Mouse (Mus musculus) megakaryocyte progenitor cell, adult 5-6 weeks (primary cell): Measurements from ENCODE around the gene Adam12. TPM values are rescaled to one million over a fixed set of nuclear protein-coding genes. Genes with fewer than 3 reads are reported as not detected.

ENCODE experiments used
- ATAC-seq: replicated peaks from 2 replicates; pipeline ENCODE4 v1.8.0; 2016; ENCODE audit warnings: mild to moderate bottlenecking, moderate TSS enrichment, inconsistent platforms; ENCODE audit not compliant: poor library complexity
- total RNA-seq, 2 experiments: library from RNA; stranded (forward) in 1 of 2; stranded (reverse) in 1 of 2; fragments of 157-497, 149-512 nt in 1 of 2; fragments of 200-1000 nt in 1 of 2; gene quantifications; 2 replicates each; pipeline versions ENCODE4 v1.2.3 to v1.2.4; 2015 to 2017

The Adam12 gene
- total RNA-seq, 2 experiments from 2014 or later: 0.02 to 0.12 TPM

DNA sequence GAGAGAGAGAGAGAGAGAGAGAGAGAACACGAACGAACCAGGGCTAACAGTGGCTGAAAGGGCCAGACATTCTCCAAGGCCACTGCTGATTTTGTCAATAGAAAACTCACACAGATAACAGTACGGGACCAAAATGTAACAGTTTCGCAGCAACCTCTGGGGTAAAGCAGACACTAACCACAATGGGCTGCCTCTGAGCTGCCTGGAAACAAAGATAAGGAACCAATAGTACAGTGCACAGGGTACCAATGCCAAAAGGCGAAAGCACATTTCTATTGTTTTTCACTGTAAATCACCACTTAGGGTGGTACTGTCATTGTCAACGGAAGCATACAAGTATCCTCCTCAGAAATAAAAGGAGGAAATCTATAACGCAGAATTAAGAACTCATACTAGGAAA, 72.3 kb downstream of the Adam12 start:
- peak; percentile 91 for ATAC-seq

DNA sequence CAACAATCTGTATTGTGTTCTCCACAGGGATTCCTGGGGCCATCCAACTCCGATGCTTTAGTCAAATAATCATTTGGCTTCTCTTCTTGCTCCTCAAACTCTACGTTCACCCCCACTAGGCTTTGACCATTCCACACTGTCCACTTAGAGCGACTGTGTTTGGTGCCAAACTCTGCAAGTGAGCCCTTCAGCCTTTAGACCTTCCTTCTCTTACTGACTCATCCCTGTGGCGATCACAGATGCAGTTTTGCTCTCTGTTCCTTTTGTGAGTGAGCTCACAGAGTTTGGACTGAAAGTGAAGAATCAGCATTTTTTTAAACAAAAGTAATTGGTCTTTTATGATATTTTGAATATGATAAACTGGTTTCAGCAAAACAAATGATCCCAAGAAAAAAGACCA, 80.6 kb downstream of the Adam12 start:
- ATAC-seq: no peak

DNA sequence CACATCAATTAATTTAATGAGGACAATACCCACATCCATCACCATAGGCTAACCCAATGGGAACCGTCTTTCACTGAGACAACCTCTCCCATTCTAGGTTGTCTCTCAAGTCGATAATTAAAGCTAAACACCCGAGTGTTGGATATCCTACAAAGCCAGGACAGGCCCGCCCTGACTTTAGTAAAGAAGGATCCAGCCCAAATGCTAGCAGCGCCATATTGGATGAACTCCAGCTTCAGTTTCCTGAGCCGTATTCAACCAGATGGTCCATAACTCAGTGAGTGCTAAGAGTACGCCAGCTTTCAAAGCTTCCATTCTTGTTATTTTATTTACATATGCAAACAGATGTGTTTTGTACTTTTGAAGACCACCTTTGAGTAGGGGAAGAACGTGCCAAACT, 81.6 kb downstream of the Adam12 start:
- no peak for ATAC-seq

DNA sequence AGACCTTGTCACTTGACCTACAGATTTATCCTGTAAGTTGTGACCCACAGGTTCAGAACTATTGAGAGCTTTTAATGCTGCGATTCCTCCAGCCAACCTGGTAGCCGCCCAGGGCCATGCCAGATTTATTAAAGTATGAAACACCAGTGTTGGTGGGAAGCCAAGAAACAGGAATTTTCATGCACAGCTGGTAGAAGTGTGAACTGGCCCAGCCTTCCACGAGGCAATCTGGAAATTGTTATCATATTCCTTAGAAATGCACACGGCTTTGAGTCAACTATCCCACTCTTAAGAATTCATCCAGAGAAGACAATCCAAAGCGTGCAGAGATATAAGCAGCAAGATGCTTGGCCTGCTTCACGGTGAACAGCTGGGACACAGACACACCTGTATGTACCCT, 82.6 kb downstream of the Adam12 start:
- no peak for ATAC-seq

DNA sequence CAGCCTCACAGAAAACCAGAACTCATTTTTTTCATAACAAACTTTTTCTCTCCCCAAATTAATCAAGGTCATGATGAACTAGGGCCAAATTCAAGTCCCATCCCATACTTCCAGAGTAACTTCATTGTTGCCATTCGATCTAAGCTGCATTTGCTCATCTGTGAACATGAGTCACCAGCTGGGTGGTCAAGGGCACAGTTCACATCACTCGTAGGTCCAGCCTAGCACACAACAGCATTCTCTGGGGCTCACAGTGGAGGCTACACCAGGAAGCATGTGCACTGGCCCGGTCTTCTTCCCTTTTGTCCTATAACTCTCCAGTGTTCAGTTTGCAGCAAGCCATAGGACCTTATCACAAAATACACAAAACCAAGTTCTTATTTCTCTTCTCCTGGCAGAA, 84.4 kb downstream of the Adam12 start:
- ATAC-seq: no peak

DNA sequence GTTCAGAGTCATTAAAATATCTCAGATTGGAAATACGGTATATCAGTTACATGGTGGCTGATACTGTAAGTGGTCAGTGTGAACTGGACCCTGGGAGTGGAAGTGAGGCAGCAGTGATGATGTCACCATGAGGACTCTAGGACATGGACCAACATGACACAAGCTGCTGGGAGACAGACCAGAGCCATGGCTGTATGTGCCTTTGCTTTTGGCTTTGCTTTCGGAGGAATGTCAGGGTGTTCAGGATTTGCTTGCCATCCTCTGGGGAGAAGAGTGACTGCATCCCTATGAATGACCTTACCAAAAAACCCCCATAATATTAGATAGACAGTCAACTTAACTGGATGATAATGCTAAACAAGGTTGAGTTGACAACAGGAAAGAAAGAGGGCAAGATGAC, 85.1 kb downstream of the Adam12 start:
- no peak for ATAC-seq

DNA sequence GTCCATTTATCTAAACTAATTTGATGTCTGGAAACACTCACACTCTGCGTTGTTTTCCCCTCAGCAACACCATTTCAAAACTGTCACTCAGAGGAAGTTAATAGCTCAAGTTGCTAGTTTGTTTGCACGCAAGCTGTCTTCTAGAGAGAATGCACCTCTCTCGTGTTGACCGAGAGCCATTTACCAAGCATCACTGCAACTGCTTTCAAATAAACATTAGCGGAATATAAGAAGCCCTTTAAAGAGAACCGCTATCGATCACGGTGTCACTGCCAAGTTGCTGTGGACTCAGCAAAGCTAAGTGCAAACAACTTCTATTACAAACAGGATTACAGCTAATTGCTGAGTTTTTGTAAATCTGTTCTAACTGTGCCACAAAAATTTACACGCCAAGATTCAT, 87.8 kb downstream of the Adam12 start:
- no peak for ATAC-seq

DNA sequence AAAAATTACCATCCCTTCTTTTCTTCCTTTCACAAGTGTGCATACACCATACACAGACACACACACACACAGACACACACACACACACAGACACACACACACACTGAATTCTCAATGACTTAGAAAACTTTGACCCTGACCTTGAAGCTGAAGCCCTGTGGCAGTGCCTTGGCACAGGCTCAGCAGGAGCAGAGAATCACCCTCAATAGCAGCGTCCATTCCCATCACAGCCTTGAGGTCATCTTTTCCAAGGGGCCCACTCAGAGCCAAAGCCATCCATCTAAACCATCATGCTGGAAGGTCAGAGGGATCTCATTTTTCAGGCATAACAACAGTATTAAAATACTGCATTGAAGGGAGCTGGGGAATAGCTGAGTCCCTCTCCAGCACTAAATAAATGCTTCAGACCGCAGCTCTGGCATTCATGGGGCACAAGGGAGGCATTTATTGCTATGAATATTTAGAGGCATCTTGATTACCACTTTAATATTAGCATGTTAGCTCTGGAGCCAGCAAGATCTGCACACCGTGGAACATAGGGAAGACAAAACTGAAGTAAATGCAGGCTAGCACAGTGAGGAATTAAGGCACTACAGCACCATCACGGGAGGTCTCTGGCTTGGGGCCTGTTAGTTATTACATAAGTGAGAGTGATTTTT, 92.5 kb downstream of the Adam12 start:
- no peak for ATAC-seq

DNA sequence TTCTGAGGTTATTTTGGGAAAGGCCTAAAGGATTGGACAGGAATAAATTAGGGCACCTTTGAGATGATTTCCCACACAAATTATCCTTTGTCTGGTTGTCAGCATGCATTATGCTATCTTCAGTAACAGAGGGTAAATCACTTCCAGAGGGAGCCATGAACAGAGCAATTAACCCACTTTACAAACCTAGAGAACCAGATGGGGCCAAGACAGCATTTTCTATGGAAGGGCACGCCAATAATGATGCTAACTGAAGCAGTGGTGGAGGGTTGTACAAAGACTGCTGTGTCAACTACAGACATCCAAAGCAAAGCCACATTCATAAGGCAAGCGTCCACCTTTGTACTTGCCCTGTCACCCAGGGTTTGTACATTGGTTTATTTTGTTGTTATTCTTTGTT, 99.6 kb downstream of the Adam12 start:
- ATAC-seq: no peak

DNA sequence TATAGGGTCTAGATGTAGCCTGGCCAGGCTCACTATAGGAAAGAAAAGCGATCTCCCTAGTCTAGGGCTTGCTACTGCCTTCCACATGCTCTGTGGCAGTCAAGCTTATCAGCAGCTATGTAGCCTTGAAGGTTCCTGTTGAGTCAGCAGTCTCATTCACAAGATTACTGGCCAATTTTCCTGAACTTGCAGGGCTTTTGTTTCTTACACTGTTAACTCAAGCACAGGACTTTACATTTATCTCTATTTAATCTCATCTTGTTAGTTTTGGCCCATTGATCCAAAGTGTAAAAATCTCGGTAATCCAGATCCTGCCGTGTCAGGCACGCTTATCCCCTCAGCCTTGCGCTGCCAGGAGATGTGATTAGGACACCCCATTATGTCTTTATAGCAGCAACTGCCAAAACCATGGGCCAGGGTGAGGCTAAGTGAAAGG, 103.8 kb downstream of the Adam12 start:
- ATAC-seq: no peak

DNA sequence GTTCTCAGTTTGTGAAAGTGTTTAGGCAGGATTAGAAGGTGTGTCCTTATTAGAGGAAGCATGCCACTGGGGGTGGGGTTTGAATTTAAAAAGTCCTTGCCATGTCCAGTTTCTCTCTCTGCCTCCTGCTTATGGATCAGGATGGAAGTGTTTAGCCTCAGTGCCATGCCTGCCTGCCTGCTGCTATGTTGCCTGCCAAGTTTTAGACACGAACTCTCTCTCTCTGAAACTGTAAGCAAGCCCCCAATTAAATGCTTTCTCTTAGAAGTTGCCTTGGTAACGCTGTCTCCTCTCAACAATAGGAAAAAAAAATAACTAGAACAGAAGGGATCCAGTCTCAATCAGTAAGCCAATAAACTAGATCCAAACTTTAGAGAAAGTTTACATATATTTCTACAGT, 110.5 kb downstream of the Adam12 start:
- no peak for ATAC-seq

DNA sequence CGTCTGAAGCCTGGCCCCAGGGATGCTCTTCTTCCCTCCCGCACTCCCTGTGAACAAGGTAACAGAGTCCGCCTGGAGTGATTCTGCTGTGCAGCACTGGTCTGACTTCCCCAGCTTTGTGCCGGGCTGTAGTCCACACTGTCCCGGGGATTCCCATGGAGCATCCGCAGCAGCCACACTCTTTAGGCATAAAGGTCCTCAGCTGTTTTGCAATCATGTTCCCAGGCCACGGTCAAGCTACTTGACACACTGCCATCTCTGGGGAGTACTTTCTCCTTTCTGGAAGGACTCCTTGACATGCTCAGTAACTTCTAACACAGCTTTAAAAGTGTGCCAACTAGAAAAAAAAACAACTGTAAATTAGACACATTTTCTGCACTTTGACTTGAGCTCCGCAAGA, 116.5 kb downstream of the Adam12 start:
- ATAC-seq: no peak

DNA sequence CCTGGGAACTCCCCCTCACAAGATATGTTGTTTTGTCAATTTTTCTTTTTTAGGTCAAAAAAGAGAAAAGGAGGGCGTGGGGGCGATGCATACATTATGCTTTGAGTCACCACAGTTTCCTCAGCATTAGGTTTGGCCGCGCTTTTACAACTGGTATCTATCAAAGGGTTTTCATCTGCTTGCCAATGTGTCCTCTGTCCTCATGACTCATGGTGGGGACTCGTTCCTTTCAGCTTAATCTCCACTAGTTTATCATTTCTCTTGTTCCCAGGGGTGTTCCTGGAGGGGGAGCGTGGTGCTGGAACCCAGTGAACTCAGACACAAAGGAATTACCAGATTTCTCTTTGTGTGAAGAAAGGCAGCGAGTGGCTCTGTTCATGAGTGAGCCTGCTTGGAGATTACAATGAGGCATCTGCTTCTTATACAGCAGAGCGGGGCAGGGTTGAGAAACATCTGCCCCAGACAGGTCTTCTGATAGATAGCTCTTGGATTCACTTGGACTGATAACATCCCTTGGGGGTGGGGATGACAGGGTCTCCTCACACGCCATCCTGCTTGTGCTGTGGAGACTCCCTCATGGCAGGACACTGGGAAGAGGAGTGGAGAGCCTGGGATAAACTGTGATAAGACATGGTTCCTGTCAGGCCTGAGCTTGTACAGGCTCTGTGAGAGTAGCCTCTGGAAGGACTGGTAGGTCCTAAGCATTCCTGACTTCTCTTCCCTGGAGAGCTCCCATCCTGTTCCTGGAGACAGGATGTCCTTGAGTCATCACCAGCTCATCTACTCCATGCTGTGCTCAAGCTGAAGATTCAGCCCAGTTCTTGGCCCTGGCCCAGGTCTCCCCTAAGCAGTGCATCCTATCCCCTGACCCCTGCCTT, 117.4 kb downstream of the Adam12 start:
- ATAC-seq: no peak

DNA sequence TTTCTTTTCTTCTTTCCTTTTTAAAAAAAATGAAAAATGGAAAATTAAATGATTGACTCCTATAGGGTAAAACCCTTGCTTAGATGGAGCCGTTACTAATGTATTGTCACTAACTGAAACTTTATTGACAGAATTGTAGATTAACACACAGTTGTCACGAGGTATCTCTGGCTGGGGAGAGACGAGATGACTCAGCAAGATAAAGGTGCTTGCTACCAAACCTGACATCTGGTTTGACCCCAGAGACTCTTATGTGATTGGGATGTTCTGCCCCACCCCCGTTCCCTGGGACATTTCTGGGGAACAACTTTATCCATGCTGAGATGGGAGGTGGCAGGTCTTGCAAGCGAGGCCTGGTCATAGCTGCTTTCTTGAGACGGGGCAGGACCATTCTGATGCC, 118.1 kb downstream of the Adam12 start:
- no peak for ATAC-seq

DNA sequence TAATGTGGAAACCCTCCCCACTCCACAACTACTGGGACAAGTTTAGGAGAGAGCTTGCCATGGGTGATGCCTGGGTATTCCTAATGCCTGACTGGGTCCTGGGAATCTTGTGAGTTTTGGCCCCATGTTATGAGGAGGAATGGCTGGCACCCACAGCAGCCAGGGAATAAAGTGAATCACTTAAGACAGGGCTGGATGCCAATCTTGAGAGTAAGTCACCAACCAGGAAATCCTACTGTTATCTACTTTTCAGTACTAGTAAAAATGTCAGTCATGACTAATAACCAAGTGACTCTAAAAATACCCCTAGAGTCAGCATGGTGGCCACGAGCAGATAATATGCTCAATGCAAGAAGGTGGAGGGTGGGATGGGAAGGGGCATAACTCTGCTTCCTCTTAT, 121.8 kb downstream of the Adam12 start:
- ATAC-seq: no peak

DNA sequence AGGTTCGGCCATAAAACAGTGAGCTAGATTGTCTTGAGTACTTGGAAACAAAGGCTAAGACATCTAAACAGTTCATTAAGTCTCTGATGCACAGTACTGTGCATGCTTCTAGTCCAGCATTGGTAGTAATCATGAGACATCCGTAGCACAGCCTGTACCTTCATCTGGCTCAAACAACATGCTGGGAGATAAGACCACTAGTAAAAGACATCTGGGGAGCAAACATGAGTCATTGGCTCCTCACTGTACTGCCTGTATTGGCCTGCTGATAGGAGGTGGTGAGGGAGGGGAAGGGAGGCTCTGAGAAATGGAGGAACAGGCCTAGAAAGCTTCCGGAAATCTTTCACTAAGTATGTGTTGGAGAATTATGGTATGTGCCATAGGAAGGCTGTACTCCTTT, 124.1 kb downstream of the Adam12 start:
- ATAC-seq: no peak

DNA sequence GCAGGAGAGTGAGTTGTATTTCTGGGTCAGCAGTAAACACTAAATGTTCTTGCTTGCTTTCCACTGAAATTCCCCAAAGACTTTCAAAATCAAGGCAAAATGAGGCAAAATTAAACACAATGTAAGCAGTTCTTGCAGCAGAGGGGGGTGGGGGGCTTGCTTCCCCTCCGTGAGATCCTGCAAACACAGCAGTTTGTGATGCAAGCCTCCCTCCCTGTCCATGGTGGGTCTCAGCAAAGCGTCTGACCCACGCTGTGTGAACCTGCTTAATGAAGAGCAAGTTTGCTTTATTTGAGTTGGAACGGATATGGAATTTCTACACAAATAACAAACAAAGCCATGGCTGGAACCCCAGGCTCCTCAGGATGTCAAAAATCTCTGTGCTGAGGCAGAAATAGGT, 132.9 kb downstream of the Adam12 start:
- no peak for ATAC-seq

DNA sequence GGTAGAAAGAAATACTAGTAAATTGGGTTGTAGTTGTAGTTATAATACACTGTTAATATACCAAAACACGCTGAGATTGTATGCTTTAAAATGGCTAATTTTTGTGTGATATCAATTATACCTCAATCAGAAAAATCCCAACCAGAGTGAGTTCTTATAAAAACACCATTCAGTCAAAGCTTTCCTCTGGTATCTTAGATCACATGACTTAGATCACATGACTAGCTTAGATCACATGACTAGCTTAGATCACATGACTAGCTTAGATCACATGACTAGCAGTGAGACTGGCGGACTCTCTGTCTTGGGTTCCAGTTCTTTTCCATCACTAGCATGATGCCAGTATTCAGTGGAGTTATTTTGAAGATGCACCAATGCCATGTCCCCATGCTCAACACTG, 134.1 kb downstream of the Adam12 start:
- ATAC-seq: no peak

DNA sequence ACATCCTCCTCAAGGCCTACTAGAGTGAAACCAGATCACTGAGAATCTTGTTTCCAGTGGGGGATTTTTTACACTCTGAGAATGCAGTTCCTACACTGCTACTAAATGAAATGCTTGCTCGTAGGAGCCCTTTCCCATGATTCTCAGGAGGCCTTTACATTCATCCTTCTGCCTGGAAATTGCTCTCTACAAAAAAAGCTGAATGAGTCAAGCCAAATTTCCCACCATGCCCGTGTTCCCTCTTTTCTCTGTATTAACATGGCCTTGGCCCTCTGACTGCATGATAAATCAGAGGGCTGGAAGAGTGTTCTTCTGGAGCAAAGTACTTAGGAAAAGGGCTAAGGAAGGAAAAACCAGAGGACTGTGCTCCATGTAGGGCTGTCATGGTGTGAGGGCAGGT, 138.1 kb downstream of the Adam12 start:
- no peak for ATAC-seq

DNA sequence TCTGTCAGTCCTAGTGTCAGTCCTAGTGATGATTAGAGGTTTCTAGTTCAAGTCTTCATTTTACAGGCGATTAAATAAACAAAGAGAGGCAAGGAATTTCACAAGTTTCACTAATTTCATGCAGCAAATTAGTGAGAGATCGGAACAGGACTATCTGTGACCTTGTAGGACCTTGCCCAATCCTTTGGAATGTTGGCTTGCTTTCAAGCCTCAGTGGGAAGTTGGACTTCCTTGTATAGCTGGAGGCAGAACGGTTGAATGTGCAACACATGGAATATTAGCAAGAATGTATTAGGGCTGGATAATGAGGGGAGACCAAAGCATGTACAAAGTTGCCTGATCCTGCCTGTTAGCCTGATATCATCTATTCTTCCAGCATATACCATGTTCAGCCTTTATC, 141.2 kb downstream of the Adam12 start:
- no peak for ATAC-seq

DNA sequence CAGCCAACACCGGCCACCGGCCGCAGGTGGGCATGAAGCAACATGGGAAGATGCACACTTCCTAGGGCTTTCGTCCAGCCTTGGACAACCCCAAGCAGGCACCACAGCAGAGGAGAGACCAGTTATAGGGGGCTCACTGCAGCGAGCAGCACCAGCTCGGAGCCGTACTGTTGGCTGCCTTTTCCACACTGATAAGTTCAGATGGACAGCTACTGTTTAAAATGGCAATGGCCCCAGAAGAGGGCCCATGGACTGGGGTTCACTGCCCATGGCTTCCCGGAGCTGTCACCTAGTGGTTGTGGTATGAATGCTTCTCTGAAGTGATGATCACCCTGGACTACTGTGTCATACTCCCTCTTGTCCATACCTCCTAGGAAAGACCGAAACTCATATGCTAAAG, 141.7 kb downstream of the Adam12 start:
- no peak for ATAC-seq

DNA sequence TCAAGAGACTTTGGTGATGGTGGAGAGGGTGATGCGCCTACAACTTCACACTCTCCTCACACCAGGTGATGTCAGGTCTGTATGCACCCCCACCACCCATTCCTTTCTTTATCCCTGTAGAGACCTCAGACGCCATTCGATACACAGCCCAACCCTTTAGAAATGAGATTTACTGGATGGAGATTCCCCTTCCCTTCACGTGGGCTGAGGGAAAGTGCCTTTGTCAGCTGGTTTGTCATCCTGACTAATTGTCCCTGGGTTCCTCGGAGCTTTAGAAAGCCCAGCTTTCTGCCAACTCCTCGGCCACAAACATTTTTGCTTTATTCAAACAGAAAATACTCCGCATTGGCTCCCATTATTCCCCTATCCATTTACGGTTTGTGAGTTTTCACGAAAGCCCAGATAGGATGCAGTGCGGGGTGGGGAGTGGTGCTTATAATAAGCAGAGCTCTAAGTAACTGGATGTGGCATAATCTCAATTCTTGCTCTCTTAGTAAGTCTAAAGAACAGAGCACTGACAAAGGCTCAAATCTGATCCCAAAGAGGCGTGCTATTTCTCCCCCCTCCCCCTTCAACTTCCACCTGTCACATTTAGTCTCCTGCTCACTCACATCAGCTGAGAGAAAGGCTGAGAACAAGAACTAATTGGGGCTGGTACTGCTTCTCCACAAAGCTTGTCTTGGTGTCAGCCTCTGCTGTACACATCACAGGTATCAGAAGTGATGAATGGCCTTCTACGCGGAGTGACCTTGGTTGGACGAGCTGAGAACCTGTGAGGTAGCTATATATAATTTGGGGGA, 143.2 kb downstream of the Adam12 start:
- ATAC-seq: no peak
